Mouse (Mus musculus) E14TG2a.4 (cell line): ENCODE data around the gene Gm45808.
"Not testable (repeated sequence)": the region's sequence is repeated elsewhere in the genome, so short reads cannot be mapped to it uniquely, and the experiment has no call there.

ENCODE experiments used
- H3K27me3 ChIP-seq: 2 replicates; pipeline ENCODE4 v1.6.1; 2014; ENCODE audit warnings: low read length, control low read depth; ENCODE audit not compliant: insufficient read depth
- H3K36me3 ChIP-seq: 2 replicates; pipeline ENCODE4 v1.6.1; 2014; ENCODE audit warnings: low read length, control low read depth; ENCODE audit not compliant: insufficient read depth
- H3K4me1 ChIP-seq: replicated peaks from 2 replicates; pipeline ENCODE4 v1.6.1; 2014; ENCODE audit warnings: low read depth, low read length, control low read depth
- H3K4me3 ChIP-seq: replicated peaks from 2 replicates; pipeline ENCODE4 v1.5.1; 2014; ENCODE audit warnings: mild to moderate bottlenecking, low read length
- H3K9me3 ChIP-seq: 2 replicates; pipeline ENCODE4 v1.6.1; 2014; ENCODE audit warnings: low read length, control low read depth
- CTCF ChIP-seq: conservative IDR thresholded peaks from 2 replicates; pipeline ENCODE4 v1.5.1; 2014; ENCODE audit warnings: low read length
- NANOG ChIP-seq: IDR thresholded peaks from 2 replicates; pipeline ENCODE4 v1.6.1; 2014; ENCODE audit warnings: borderline replicate concordance, low read length, mixed read lengths
- POU5F1 ChIP-seq: IDR thresholded peaks from 2 replicates; pipeline ENCODE4 v1.6.1; 2014; ENCODE audit warnings: low read length, borderline replicate concordance

Gene Gm45808

GRCm38 (mm10) chr7:45523678-45524170 lies 37.1 kb upstream of the Gm45808 start:
- H3K4me3 ChIP-seq, result peak overlapping the region; percentile 79
- H3K27me3 ChIP-seq, result no peaks in the 10 kb centered on the region
- peaks cover 71% of the 10 kb centered on the region for H3K4me1 ChIP-seq
- no peak for TF ChIP-seq CTCF
- TF ChIP-seq POU5F1, result no peak
- no peak for TF ChIP-seq NANOG
- H3K36me3 ChIP-seq, result peaks cover 29% of the 10 kb centered on the region
- no peaks in the 10 kb centered on the region for H3K9me3 ChIP-seq

GRCm38 (mm10) chr7:45522957-45523676 lies 36.5 kb upstream of the Gm45808 start:
- Histone ChIP-seq H3K36me3 (peaks cover 29% of the 10 kb centered on the region), H3K4me3 (peak overlapping the region; percentile 79), H3K4me1 (peaks cover 73% of the 10 kb centered on the region), H3K27me3 (no peaks in the 10 kb centered on the region), H3K9me3 (no peaks in the 10 kb centered on the region)
- TF ChIP-seq CTCF (no peak), POU5F1 (no peak), NANOG (no peak)

- no peaks in the 10 kb centered on the region for H3K27me3 ChIP-seq
- H3K36me3 ChIP-seq, result peaks cover 29% of the 10 kb centered on the region
- H3K9me3 ChIP-seq, result no peaks in the 10 kb centered on the region
Measured at GRCm38 (mm10) chr7:45522194-45522752, 35.7 kb upstream of the Gm45808 start.

GRCm38 (mm10) chr7:45521728-45522184 lies 35.1 kb upstream of the Gm45808 start:
- Histone ChIP-seq H3K4me3 (peak overlapping the region; percentile 79), H3K27me3 (no peaks in the 10 kb centered on the region), H3K4me1 (peaks cover 73% of the 10 kb centered on the region), H3K36me3 (peaks cover 29% of the 10 kb centered on the region), H3K9me3 (no peaks in the 10 kb centered on the region)
- TF ChIP-seq CTCF (no peak; the same call in 1 of the 2 replicates), POU5F1 (no peak), NANOG (no peak)

More at GRCm38 (mm10) chr7:45522194-45522752, 35.7 kb upstream of the Gm45808 start:
- Histone ChIP-seq H3K4me3 (peak overlapping the region; percentile 79), H3K4me1 (peaks cover 75% of the 10 kb centered on the region)
- TF ChIP-seq CTCF (no peak), NANOG (no peak), POU5F1 (no peak)

- no peaks in the 10 kb centered on the region for H3K27me3 ChIP-seq
- H3K36me3 ChIP-seq, result peaks cover 29% of the 10 kb centered on the region
Measured at GRCm38 (mm10) chr7:45520605-45521004, 34.0 kb upstream of the Gm45808 start.

GRCm38 (mm10) chr7:45519345-45520120 lies 32.9 kb upstream of the Gm45808 start:
- H3K4me3 ChIP-seq, result 0 out of 2 replicates have a peak overlapping the region, but pooled peaks have one; percentile 8
- H3K36me3 ChIP-seq, result peaks cover 22% of the 10 kb centered on the region
- no peaks in the 10 kb centered on the region for H3K9me3 ChIP-seq
- H3K4me1 ChIP-seq, result peaks cover 83% of the 10 kb centered on the region
- TF ChIP-seq NANOG (no peak), POU5F1 (no peak), CTCF (no peak)
- H3K27me3 ChIP-seq, result no peaks in the 10 kb centered on the region

More at GRCm38 (mm10) chr7:45520605-45521004, 34.0 kb upstream of the Gm45808 start:
- peaks cover 82% of the 10 kb centered on the region for H3K4me1 ChIP-seq
- no peak for TF ChIP-seq CTCF
- no peak for TF ChIP-seq POU5F1
- no peak for TF ChIP-seq NANOG
- no peak overlapping the region for H3K4me3 ChIP-seq
- H3K9me3 ChIP-seq, result no peaks in the 10 kb centered on the region

GRCm38 (mm10) chr7:45518618-45519017 lies 32.0 kb upstream of the Gm45808 start:
- no peaks in the 10 kb centered on the region for H3K27me3 ChIP-seq
- peaks cover 85% of the 10 kb centered on the region for H3K4me1 ChIP-seq
- no peaks in the 10 kb centered on the region for H3K9me3 ChIP-seq
- H3K36me3 ChIP-seq, result peaks cover 14% of the 10 kb centered on the region
- H3K4me3 ChIP-seq, result peak overlapping the region; percentile 8; the same call in 1 of the 2 replicates
- no peak for TF ChIP-seq CTCF
- TF ChIP-seq NANOG, result no peak
- no peak for TF ChIP-seq POU5F1

GRCm38 (mm10) chr7:45516846-45517245 lies 30.2 kb upstream of the Gm45808 start:
- not testable (repeated sequence) for H3K9me3 ChIP-seq, H3K4me3 ChIP-seq, H3K27me3 ChIP-seq, H3K36me3 ChIP-seq
- H3K4me1 ChIP-seq, result peaks cover 71% of the 10 kb centered on the region
